8 mouse cellular contexts compared by ENCODE assay signal in genomic region chr1:44064625-44065024, GRCm38 (mm10). TPM values are rescaled to one million over a fixed set of nuclear protein-coding genes. Genes with fewer than 3 reads are reported as not detected.
DNase-seq lines count a peak whose midpoint lies in the region; ATAC-seq and TF ChIP-seq lines count a peak whose summit lies in the region.

No protein-coding gene starts in this region.

- no peak for TF ChIP-seq POLR2A in spleen, adult 2 months (IDR thresholded peaks at IDR 0.05; ENCODE audit: low read depth, low read length)

- no peaks in the 10 kb centered on the region for H3K27me3 ChIP-seq in spleen, adult 2 months (ENCODE audit: control insufficient read depth, insufficient read depth, low read length)

- no peak overlapping the region for H3K27ac ChIP-seq in spleen, adult 2 months (ENCODE audit: insufficient read depth, low read length)

- no peak overlapping the region for H3K4me3 ChIP-seq in spleen, adult 2 months (ENCODE audit: extremely low read depth, insufficient read depth, insufficient read length)

- 0% methylated on average over 1 of the region's 1 CpGs for WGBS in large intestine, adult 2 months
- 0% methylated on average over 1 of the region's 1 CpGs for WGBS in spleen, adult 2 months

- ATAC-seq in cerebellum, adult (ENCODE audit: insufficient number of reproducible peaks, low FRiP score, low TSS enrichment), result no peak

- TF ChIP-seq CTCF in spleen, adult 2 months (IDR thresholded peaks at IDR 0.05; ENCODE audit: extremely low read depth, insufficient read depth, insufficient read length, insufficient replicate concordance), result no peak

- no peaks in the 10 kb centered on the region for H3K36me3 ChIP-seq in spleen, adult 2 months (ENCODE audit: control insufficient read depth, insufficient read depth, low read length)

- peak; percentile 19 to 23 for DNase-seq in cerebellum, adult 18-20 months
- peak; percentile 77 for DNase-seq in 416B (ENCODE audit: low read depth)
- peak; percentile 76 for DNase-seq in adrenal gland, postnatal 10 days
- DNase-seq in frontal cortex, postnatal 14 days (ENCODE audit: low spot score in 2 of 2), result peak; percentile 18 to 39
- DNase-seq in large intestine, adult 2 months (ENCODE audit: low read depth, low spot score), result peak; percentile 21
- DNase-seq in lung, postnatal 10 days, result peak; percentile 63
- DNase-seq in spleen, adult 2 months (ENCODE audit: low read depth in 1 of 2, low spot score in 2 of 2), result peak; percentile 47 to 55

- H3K4me1 ChIP-seq in spleen, adult 2 months (ENCODE audit: control insufficient read depth, insufficient read depth, insufficient read length), result peaks cover 2% of the 10 kb centered on the region; the same call in 1 of the 2 replicates

RNA-seq across cellular contexts. Expression of gene Gm8251, which starts 2.9 kb away (rescaled TPM):
- under 1 TPM in 1 of 2 experiments, not detected in 1; 0.03 TPM for total RNA-seq in adrenal gland, postnatal 10 days (2021)
- not detected in 2 replicates for polyA plus RNA-seq in large intestine, adult 2 months (2012; rRNA removed)
- polyA plus RNA-seq in spleen, adult 2 months (2012; rRNA removed), result not detected in 2 replicates

RNA-seq across cellular contexts. Expression of gene Tex30, which starts 37.6 kb away (rescaled TPM):
- total RNA-seq in adrenal gland, postnatal 10 days (2021), result 10 to 100 TPM; 15.3 to 17.3 TPM
- 10.4 and 11.0 TPM in 2 replicates for polyA plus RNA-seq in large intestine, adult 2 months (2012; rRNA removed)
- 5.8 and 6.3 TPM in 2 replicates for polyA plus RNA-seq in spleen, adult 2 months (2012; rRNA removed)

RNA-seq across cellular contexts. Expression of gene Mettl21c, which starts 44.8 kb away (rescaled TPM):
- 1 to 10 TPM; 1.5 to 1.6 TPM for total RNA-seq in adrenal gland, postnatal 10 days (2021)
- polyA plus RNA-seq in large intestine, adult 2 months (2012; rRNA removed), result not detected in 2 replicates
- not detected in 2 replicates for polyA plus RNA-seq in spleen, adult 2 months (2012; rRNA removed)

RNA-seq across cellular contexts. Expression of gene Kdelc1, which starts 54.0 kb away (rescaled TPM):
- total RNA-seq in adrenal gland, postnatal 10 days (2021), result 10 to 100 TPM; 21.0 to 21.8 TPM
- 6.5 and 8.0 TPM in 2 replicates for polyA plus RNA-seq in large intestine, adult 2 months (2012; rRNA removed)
- 5.6 and 8.0 TPM in 2 replicates for polyA plus RNA-seq in spleen, adult 2 months (2012; rRNA removed)

RNA-seq across cellular contexts. Expression of gene Bivm, which starts 54.1 kb away (rescaled TPM):
- total RNA-seq in adrenal gland, postnatal 10 days (2021), result 10 to 100 TPM; 13.2 to 19.4 TPM
- polyA plus RNA-seq in large intestine, adult 2 months (2012; rRNA removed), result 3.3 and 6.8 TPM in 2 replicates
- 0.85 and 1.5 TPM in 2 replicates for polyA plus RNA-seq in spleen, adult 2 months (2012; rRNA removed)

Comparison
In these comparisons a context has a peak if more than half of its experiments do, and no peak if none do; other contexts are left out.
1. DNase-seq: peak in every context shown above with its lines; median percentile 77 in 416B; 76 in adrenal gland, postnatal 10 days; 63 in lung, postnatal 10 days; 51 in spleen, adult 2 months; 28 in frontal cortex, postnatal 14 days; 21 in cerebellum, adult 18-20 months; 21 in large intestine, adult 2 months.